Mouse (Mus musculus) MEL (cell line): ENCODE measurements around the gene Cd70. TPM values are rescaled to one million over a fixed set of nuclear protein-coding genes. Genes with fewer than 3 reads are reported as not detected.
A peak's percentile ranks its signal among the peaks of the same experiment; 100 is the strongest.

ENCODE experiments used
- DNase-seq: peaks from one replicate; pipeline ENCODE4 v3.0.0; 2011; ENCODE audit warnings: low read depth, low spot score
- H3K27ac ChIP-seq: 2 replicates; pipeline ENCODE4 v1.5.1; 2012; ENCODE audit warnings: low read depth, mild to moderate bottlenecking, control low read depth, low read length, moderate library complexity; ENCODE audit not compliant: control insufficient read depth
- H3K27me3 ChIP-seq, 2 experiments: fragments of 150-350 bp in 1 of 2; sonication (generic) in 1 of 2; 2 replicates each; pipeline ENCODE4 v1.6.1; 2012; ENCODE audit warnings: low read length in 2 of 2, mild to moderate bottlenecking in 2 of 2, improper control_type of control experiment in 1 of 2, moderate library complexity in 1 of 2; ENCODE audit not compliant: insufficient read depth in 2 of 2, control insufficient read depth in 1 of 2
- H3K36me3 ChIP-seq, 2 experiments: 2 replicates each; pipeline ENCODE4 v1.6.1; 2012 to 2014; ENCODE audit warnings: low read length in 2 of 2, improper control_type of control experiment in 1 of 2, inconsistent platforms in 1 of 2, mild to moderate bottlenecking in 1 of 2; ENCODE audit not compliant: insufficient read depth in 2 of 2, control insufficient read depth in 1 of 2
- H3K4me1 ChIP-seq, 2 experiments: fragments of 150-350 bp in 1 of 2; sonication (generic) in 1 of 2; 2 replicates each; pipeline ENCODE4 v1.6.1; 2012; ENCODE audit warnings: low read length in 2 of 2, improper control_type of control experiment in 1 of 2, mild to moderate bottlenecking in 1 of 2; ENCODE audit not compliant: insufficient read depth in 2 of 2, control insufficient read depth in 1 of 2
- H3K4me3 ChIP-seq, 2 experiments: fragments of 150-350 bp in 1 of 2; sonication (generic) in 1 of 2; 2 replicates each; pipeline ENCODE4 v1.5.1; 2012; ENCODE audit warnings: low read depth in 2 of 2, low read length in 2 of 2, mild to moderate bottlenecking in 2 of 2, moderate library complexity in 2 of 2, control low read depth in 1 of 2, improper control_type of control experiment in 1 of 2; ENCODE audit not compliant: control insufficient read depth in 1 of 2, insufficient read depth in 1 of 2
- H3K79me2 ChIP-seq: 2 replicates; pipeline ENCODE4 v1.6.1; 2012; ENCODE audit warnings: mild to moderate bottlenecking, low read length, moderate library complexity; ENCODE audit not compliant: control insufficient read depth, poor library complexity, insufficient read depth
- H3K9ac ChIP-seq: 2 replicates; pipeline ENCODE4 v1.6.1; 2012; ENCODE audit warnings: low read depth, mild to moderate bottlenecking, control low read depth, low read length, moderate library complexity; ENCODE audit not compliant: control insufficient read depth, poor library complexity, severe bottlenecking
- H3K9me3 ChIP-seq: fragments of 150-350 bp; sonication (generic); replicated peaks from 2 replicates; pipeline ENCODE4 v1.6.1; 2012; ENCODE audit warnings: mild to moderate bottlenecking, low read length, improper control_type of control experiment, moderate library complexity; ENCODE audit not compliant: insufficient read depth
- EP300 ChIP-seq, 2 experiments: IDR thresholded peaks; 2 replicates each; pipeline ENCODE4 v1.6.1; 2011; ENCODE audit warnings: improper control_type of control experiment in 2 of 2, low read length in 2 of 2, low read depth in 1 of 2, mild to moderate bottlenecking in 1 of 2
- ETS1 ChIP-seq: IDR thresholded peaks from 2 replicates; pipeline ENCODE4 v1.6.1; 2012; ENCODE audit warnings: low read depth, mild to moderate bottlenecking, inconsistent platforms, low read length, improper control_type of control experiment, moderate library complexity
- GATA1 ChIP-seq: IDR thresholded peaks from 2 replicates; pipeline ENCODE4 v1.6.1; 2011; ENCODE audit warnings: low read depth, low read length, improper control_type of control experiment
- HCFC1 ChIP-seq: IDR thresholded peaks from 2 replicates; pipeline ENCODE4 v1.6.1; 2012; ENCODE audit warnings: low read depth, mild to moderate bottlenecking, inconsistent platforms, low read length, improper control_type of control experiment, moderate library complexity
- JUND ChIP-seq: IDR thresholded peaks from 2 replicates; pipeline ENCODE4 v1.6.1; 2011; ENCODE audit warnings: low read depth, mild to moderate bottlenecking, improper control_type of control experiment, low read length
- MAFK ChIP-seq: IDR thresholded peaks from 2 replicates; pipeline ENCODE4 v1.6.1; 2011; ENCODE audit warnings: low read depth, mild to moderate bottlenecking, low read length, improper control_type of control experiment, borderline replicate concordance
- MAX ChIP-seq: IDR thresholded peaks from 2 replicates; pipeline ENCODE4 v1.6.1; 2011; ENCODE audit warnings: low read length, improper control_type of control experiment
- MEF2A ChIP-seq: IDR thresholded peaks from 2 replicates; pipeline ENCODE4 v1.6.1; 2014; ENCODE audit warnings: low read depth, mild to moderate bottlenecking, inconsistent platforms, low read length, improper control_type of control experiment; ENCODE audit not compliant: poor library complexity, insufficient replicate concordance, severe bottlenecking; ENCODE audit errors: extremely low read depth
- MYC ChIP-seq: IDR thresholded peaks from 2 replicates; pipeline ENCODE4 v1.6.1; 2011; ENCODE audit warnings: low read depth, mild to moderate bottlenecking, low read length, improper control_type of control experiment, moderate library complexity
- NRF1 ChIP-seq: IDR thresholded peaks from 2 replicates; pipeline ENCODE4 v1.6.1; 2014; ENCODE audit warnings: low read depth, mild to moderate bottlenecking, inconsistent platforms, low read length, improper control_type of control experiment, moderate library complexity; ENCODE audit not compliant: poor library complexity, insufficient read depth, severe bottlenecking
- POLR2AphosphoS5 ChIP-seq: IDR thresholded peaks from 2 replicates; pipeline ENCODE4 v1.6.1; 2012; ENCODE audit warnings: low read depth, borderline replicate concordance, mild to moderate bottlenecking, inconsistent platforms, low read length, moderate library complexity, mixed read lengths
- SIN3A ChIP-seq: IDR thresholded peaks from 2 replicates; pipeline ENCODE4 v1.6.1; 2012; ENCODE audit warnings: low read length, improper control_type of control experiment, inconsistent platforms
- TAL1 ChIP-seq: IDR thresholded peaks from 2 replicates; pipeline ENCODE4 v1.6.1; 2012; ENCODE audit warnings: mild to moderate bottlenecking, inconsistent platforms, low read length, moderate library complexity, mixed read lengths
- TBP ChIP-seq: IDR thresholded peaks from 2 replicates; pipeline ENCODE4 v1.8.0; 2011; ENCODE audit warnings: low read depth, low read length, improper control_type of control experiment
- TCF12 ChIP-seq: IDR thresholded peaks from 2 replicates; pipeline ENCODE4 v1.6.1; 2014; ENCODE audit warnings: low read depth, mild to moderate bottlenecking, inconsistent platforms, low read length, improper control_type of control experiment, moderate library complexity
- UBTF ChIP-seq: IDR thresholded peaks from 2 replicates; pipeline ENCODE4 v1.6.1; 2012; ENCODE audit warnings: low read depth, mild to moderate bottlenecking, inconsistent platforms, low read length, improper control_type of control experiment, moderate library complexity, borderline replicate concordance; ENCODE audit not compliant: insufficient read depth
- USF1 ChIP-seq: IDR thresholded peaks from 2 replicates; pipeline ENCODE4 v1.6.1; 2014; ENCODE audit warnings: low read depth, mild to moderate bottlenecking, inconsistent platforms, low read length, improper control_type of control experiment, moderate library complexity
- USF2 ChIP-seq, 2 experiments: IDR thresholded peaks; 2 replicates each; pipeline ENCODE4 v1.6.1; 2011 to 2012; ENCODE audit warnings: improper control_type of control experiment in 2 of 2, low read length in 2 of 2, borderline replicate concordance in 1 of 2, inconsistent platforms in 1 of 2, low read depth in 1 of 2, mild to moderate bottlenecking in 1 of 2; ENCODE audit not compliant: insufficient read depth in 1 of 2
- ZC3H11A ChIP-seq: IDR thresholded peaks from 2 replicates; pipeline ENCODE4 v1.6.1; 2012; ENCODE audit warnings: low read depth, mild to moderate bottlenecking, inconsistent platforms, low read length, improper control_type of control experiment
- ZKSCAN1 ChIP-seq: IDR thresholded peaks from 2 replicates; pipeline ENCODE4 v1.6.1; 2012; ENCODE audit warnings: low read depth, mild to moderate bottlenecking, inconsistent platforms, low read length, improper control_type of control experiment, moderate library complexity
- polyA plus RNA-seq, 2 experiments: library from polyadenylated mRNA; stranded (reverse) in 1 of 2; unstranded in 1 of 2; fragments of >175 nt in 1 of 2; fragments of >200 nt in 1 of 2; gene quantifications; 2 replicates each; pipeline versions ENCODE4 v1.2.1 to v1.2.4; 2012; ENCODE audit warnings: low replicate concordance in 2 of 2, low read depth in 1 of 2; ENCODE audit not compliant: insufficient read length in 2 of 2, insufficient read depth in 1 of 2, missing spikeins in 1 of 2
- total RNA-seq: library from RNA; depleted of rRNA; stranded (reverse); fragments of 300-350 nt; gene quantifications from 2 replicates; pipeline ENCODE4 v1.2.3, GENCODE M21; 2012; rRNA removed

The Cd70 gene
- total RNA-seq (not detected in 2 replicates), polyA plus RNA-seq (not detected)

GRCm38 (mm10) chr17:57148994-57149803 is at the start of gene Cd70:
Gene Cd70, minus strand, starts transcription at chr17:57149777.
- no peak for TF ChIP-seq USF1
- TF ChIP-seq POLR2AphosphoS5: no peak
- no peak for TF ChIP-seq GATA1
- TF ChIP-seq ZKSCAN1: no peak
- TF ChIP-seq JUND: no peak
- TF ChIP-seq SIN3A: no peak
- no peak for TF ChIP-seq USF2 (IDR thresholded peaks at IDR 0.05; ENCODE audit: borderline replicate concordance in 1 of 2, insufficient read depth in 1 of 2, low read depth in 1 of 2, low read length in 2 of 2)
- TF ChIP-seq NRF1: no peak
- TF ChIP-seq MAFK: no peak
- TF ChIP-seq HCFC1: no peak
- no peak for TF ChIP-seq MYC
- no peak for TF ChIP-seq UBTF
- no peak for TF ChIP-seq TCF12
- no peak for TF ChIP-seq MEF2A
- no peak for TF ChIP-seq ZC3H11A
- H3K9ac ChIP-seq: no peak within 1 kb of the TSS
- peaks cover 0 to 2% of the 10 kb centered on the region in 2 experiments; a peak in 2 of 4 replicates for H3K27me3 ChIP-seq
- H3K4me3 ChIP-seq: no peak within 1 kb of the TSS
- no peak for DNase-seq
- no peak within 1 kb of the TSS for H3K27ac ChIP-seq
- H3K4me1 ChIP-seq: no peaks in the 10 kb centered on the region
- H3K9me3 ChIP-seq: no peaks in the 10 kb centered on the region
- H3K79me2 ChIP-seq: no peaks in the 10 kb centered on the region
- H3K36me3 ChIP-seq: no peaks in the 10 kb centered on the region

GRCm38 (mm10) chr17:57198252-57198651 is 48.7 kb upstream of the Cd70 start:
- peak; percentile 86 for DNase-seq
- Histone ChIP-seq H3K9me3 (no peaks in the 10 kb centered on the region), H3K36me3 (peaks cover 0 to 20% of the 10 kb centered on the region in 2 experiments; a peak in 2 of 4 replicates), H3K9ac (no peak overlapping the region), H3K4me3 (no peak overlapping the region), H3K27ac (peak overlapping the region; percentile 38; the same call in 1 of the 2 replicates), H3K4me1 (peaks cover 5 to 30% of the 10 kb centered on the region in 2 experiments; a peak in 3 of 4 replicates), H3K27me3 (no peaks in the 10 kb centered on the region), H3K79me2 (no peaks in the 10 kb centered on the region)
- TF ChIP-seq GATA1 (peak; percentile 71), TBP (no peak), TAL1 (peak; percentile 76), NRF1 (peak; percentile 68), MYC (peak; percentile 74; the same call in 1 of the 2 replicates), EP300 (IDR thresholded peaks at IDR 0.05; ENCODE audit: low read depth in 1 of 2, low read length in 2 of 2) (peak; percentile 48 to 70), ETS1 (peak; percentile 38; the same call in 1 of the 2 replicates), MAX (peak; percentile 65), MEF2A (no peak)
